Mouse (Mus musculus) left cerebral cortex, adult 9 months (tissue): Measurements from ENCODE around the gene Taf1c.

ENCODE experiments used
- DNase-seq, 2 experiments: peaks; one replicate each; pipeline ENCODE4 v3.0.0; 2022; ENCODE audit warnings: low spot score in 2 of 2

Gene Taf1c

DNA sequence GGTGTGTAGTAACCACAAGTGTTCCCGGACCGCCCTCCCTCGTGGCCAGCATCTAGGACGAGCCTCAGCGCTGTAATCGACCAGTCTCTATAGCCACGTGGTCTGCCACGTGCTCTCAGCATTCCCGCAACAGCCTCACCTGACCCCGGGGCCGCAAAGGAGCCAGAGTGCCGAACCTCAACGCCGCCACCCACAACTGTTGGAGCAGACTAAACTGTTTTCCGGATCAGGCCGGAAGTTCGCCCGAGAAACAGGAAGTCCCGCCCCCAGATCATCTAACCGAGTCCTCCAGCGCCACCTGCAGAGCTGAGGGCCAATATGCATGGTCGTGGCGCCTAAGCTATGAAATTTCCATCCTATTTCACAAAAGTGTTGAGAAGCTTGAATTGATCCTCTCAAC lies at the start of gene Taf1c:
Taf1c (minus strand) TSS at position 227 of the 400 bp plus-strand sequence.
- peak; percentile 73 to 94 for DNase-seq

- no peak for DNase-seq
Observed at GRCm38 (mm10) chr8:119651324-119651723, 46.3 kb upstream of the Taf1c start.

GRCm38 (mm10) chr8:119646846-119647245 lies 41.8 kb upstream of the Taf1c start:
- no peak for DNase-seq

GRCm38 (mm10) chr8:119646197-119646596 lies 41.2 kb upstream of the Taf1c start:
- no peak for DNase-seq

DNA sequence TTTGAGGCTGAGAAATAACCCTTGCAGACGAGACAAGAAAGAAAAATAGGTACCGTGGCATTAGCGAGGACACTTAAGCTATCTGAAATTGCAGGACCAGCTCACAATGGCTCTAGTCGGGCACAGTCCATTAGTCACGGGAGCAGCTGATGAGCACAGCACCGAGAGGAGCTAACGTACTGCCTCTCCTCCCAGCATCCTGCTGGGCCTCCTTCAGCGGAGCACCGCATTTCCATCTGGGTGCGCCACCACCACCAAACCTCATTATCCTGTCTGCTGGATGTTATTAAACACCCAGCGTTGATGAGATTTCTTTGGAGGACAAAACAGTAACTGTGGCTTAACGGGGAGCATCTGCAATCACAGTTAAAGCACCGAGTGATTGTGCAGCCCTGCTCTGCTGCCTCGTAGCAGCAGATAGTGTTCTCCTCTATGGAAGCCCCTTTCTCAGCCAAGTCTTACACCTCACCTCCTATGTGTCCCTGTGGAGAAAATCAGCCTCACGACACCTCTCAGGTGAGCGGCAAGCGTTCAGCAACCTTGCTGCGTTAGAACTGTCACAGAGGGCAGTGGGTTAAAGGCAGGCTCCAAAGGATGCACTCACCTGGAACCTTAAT lies 40.1 kb upstream of the Taf1c start:
- DNase-seq: no peak

- no peak for DNase-seq
Observed at GRCm38 (mm10) chr8:119644429-119644960, 39.5 kb upstream of the Taf1c start.

GRCm38 (mm10) chr8:119642960-119643359 lies 37.9 kb upstream of the Taf1c start:
- no peak for DNase-seq

GRCm38 (mm10) chr8:119641058-119641457 lies 36.0 kb upstream of the Taf1c start:
- DNase-seq: no peak

DNA sequence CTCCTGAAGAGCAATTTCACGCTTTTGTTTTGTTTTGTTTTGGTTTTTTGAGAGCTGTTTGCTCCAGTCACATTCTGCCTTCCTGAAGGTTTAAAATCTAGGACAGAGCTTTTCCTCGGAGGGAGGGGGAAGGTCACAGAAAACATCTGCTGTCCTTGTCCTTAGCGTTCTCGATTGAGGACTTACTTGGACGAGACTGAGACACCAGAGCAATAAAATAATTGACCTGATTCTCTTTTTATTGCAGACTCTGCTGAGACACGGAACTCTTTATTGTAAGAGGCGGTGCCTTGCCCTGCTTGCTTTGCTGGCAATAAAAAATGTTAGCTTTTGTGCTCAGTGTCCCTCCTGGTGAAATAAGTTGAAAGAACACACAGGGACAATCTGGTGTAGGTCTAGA lies 34.8 kb upstream of the Taf1c start:
- no peak for DNase-seq

DNA sequence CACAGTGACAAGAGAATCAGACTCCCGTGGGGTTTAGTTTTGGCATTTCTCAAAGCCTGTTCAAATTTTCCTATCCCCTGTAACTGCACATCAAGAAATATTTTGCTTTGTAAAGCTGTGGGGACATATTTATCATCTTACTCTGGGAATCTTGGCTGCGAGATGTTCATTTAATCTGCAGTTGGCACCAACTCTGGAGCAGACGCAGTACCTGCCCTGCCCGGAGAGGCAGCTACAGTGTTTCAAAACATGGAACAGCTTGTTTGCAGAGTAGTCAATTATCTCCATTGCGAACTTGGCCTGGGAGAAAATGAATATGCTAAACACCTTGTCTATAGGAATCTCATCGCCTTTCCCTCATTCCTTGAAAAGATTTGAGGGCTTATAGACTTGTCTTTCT lies 33.2 kb upstream of the Taf1c start:
- no peak for DNase-seq

GRCm38 (mm10) chr8:119637381-119637780 lies 32.4 kb upstream of the Taf1c start:
- no peak for DNase-seq

GRCm38 (mm10) chr8:119636766-119637165 lies 31.7 kb upstream of the Taf1c start:
- no peak for DNase-seq

- DNase-seq: no peak
Observed at GRCm38 (mm10) chr8:119635958-119636357, 30.9 kb upstream of the Taf1c start.

- DNase-seq: no peak
Observed at GRCm38 (mm10) chr8:119635378-119635777, 30.4 kb upstream of the Taf1c start, which contains the start of gene Kcng4. Kcng4 (minus strand) TSS chr8:119635680.

- DNase-seq: no peak
Observed at GRCm38 (mm10) chr8:119634616-119635336, 29.8 kb upstream of the Taf1c start.

DNA sequence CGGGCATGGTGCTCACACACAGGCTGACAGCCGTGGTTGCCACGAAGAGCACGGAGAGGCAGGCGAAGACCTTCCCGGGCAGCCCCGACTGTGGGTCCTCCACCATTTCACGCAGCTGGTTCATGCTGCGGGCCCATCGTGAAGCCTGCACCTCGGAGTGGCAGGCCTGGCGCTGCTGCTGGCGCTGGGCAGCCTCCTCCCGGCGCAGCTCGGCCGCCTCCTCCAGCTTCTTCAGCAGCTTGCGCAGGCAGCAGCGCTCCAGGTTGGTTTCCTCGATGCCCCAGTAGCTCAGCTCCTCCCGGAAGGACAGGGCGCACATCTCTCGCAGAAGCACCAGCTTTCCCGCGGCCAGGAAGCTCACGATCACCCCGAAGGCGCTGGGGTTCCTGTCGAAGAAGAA lies 27.9 kb upstream of the Taf1c start:
- no peak for DNase-seq

- DNase-seq: no peak
Observed at GRCm38 (mm10) chr8:119632246-119632645, 27.2 kb upstream of the Taf1c start.

DNA sequence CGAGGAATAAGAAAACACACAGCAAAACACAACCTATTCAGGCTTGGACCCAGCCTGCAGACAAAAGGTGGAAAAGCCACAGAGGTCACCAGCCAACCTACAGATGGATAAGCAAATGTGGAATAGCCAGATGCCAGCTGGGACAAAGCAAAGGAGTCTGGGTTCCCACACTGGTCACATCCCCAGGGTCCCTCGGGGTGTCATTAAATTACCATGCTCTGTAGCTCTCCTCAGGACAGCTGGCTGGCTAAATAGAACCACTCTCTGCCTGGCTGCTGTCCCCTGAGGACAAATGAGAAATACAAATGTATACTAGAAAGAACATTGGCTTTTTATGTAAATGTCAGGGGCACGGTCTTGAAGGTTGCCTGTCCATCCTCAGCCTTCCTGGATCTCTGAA lies 25.8 kb upstream of the Taf1c start:
- DNase-seq: no peak

DNA sequence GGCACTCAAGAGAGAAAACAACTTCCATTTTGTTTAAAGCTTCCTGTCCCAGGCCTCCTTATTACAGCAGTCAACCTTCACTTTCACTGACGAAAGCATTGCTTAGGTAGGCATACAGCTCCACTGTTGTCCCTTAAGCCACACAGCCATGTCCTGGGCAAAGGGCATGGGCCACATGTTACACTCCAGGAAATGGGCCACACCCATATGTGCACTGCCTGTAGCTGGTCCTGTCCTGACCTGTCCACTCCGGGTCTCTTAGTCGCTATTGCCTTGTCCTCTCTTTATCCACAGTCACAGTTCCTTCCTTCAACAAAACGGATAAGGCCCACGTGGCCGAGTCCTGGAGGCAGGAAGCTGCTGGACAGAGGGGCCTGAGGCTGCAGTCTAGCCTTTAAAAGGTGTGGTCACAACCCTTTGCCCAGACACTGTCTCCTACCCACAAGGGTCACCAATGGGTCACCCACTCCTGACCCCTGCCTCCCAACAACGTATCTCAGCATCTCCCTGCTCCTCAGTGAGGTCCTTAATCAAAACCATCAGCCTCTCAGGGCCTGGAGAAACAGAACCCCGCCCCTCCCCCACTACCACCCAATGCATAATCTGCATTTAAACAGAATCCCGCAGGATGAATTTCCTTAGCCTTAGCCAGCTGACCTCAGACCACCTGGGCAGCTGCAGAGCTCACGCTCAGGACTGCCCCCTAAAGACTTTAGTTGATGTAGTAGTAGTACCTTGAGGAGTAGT lies 22.8 kb upstream of the Taf1c start:
- DNase-seq: no peak

- no peak for DNase-seq
Observed at GRCm38 (mm10) chr8:119627199-119627598, 22.2 kb upstream of the Taf1c start.

DNA sequence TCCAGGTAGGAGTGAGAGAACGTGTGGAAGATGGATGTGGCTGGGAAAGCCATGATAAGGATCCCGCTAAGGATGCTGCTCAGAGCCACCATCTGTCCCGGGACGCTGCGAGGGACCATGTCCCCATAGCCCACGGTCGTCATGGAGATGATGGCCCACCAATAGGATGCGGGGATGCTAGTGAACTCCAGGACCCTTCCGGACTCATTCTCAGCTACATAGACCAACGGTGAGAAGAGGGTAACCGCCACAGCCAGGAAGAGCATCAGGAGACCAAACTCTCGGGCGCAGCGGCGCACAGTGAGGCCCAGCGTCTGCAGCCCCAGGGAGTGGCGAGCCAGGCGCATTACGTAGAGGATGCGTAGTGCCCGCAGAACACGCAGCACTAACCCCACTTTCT lies 20.8 kb upstream of the Taf1c start:
- no peak for DNase-seq

DNA sequence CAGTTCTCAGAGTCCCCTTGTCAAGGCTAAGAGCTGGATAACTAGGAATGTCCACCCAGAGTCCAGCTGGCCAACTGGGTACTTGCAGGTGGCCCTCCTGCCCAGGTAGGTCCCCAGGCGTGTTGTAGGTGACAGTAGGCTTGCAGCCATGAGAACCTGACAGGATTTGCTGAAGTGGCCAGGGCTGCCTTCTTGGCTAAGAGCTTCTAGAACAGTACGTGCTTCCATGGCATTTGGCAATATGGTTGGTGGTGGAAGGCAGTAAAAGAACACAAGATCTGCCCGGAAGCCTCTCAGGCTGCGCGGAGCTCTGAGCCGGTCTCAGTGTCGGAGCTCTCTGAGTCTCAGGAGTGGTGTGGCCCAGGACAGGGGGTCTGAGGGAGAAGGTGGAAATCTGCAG lies 19.9 kb upstream of the Taf1c start:
- DNase-seq: no peak

GRCm38 (mm10) chr8:119623744-119624143 lies 18.7 kb upstream of the Taf1c start:
- DNase-seq: no peak
